Mouse (Mus musculus) c-Kit-negative CD71-positive TER-119-positive erythroid progenitor cells, embryonic 14.5 days (primary cell): ENCODE data around the gene Syngr1.

Experiments used
- DNase-seq: peaks from one replicate; pipeline ENCODE4 v3.0.0-alpha.2; 2013; ENCODE audit warnings: low read depth, low spot score

Gene Syngr1

GRCm38 (mm10) chr15:80091121-80091955, at the start of gene Syngr1, which contains the start of gene Rpl3:
TSS of gene Syngr1 (plus strand) at chr15:80091334.
TSS of gene Rpl3 (minus strand) at chr15:80091868.
- peak; percentile 60 for DNase-seq

- no peak for DNase-seq
Observed at GRCm38 (mm10) chr15:80042152-80042551, 49.0 kb upstream of the Syngr1 start.

- no peak for DNase-seq
Observed at GRCm38 (mm10) chr15:80044249-80044648, 46.9 kb upstream of the Syngr1 start.

GRCm38 (mm10) chr15:80045749-80046148, 45.4 kb upstream of the Syngr1 start:
- DNase-seq = no peak

- DNase-seq = no peak
Observed at GRCm38 (mm10) chr15:80047242-80047641, 43.9 kb upstream of the Syngr1 start.

GRCm38 (mm10) chr15:80047973-80048372, 43.2 kb upstream of the Syngr1 start:
- no peak for DNase-seq

- DNase-seq = no peak
Observed at GRCm38 (mm10) chr15:80050093-80050492, 41.0 kb upstream of the Syngr1 start.

- no peak for DNase-seq
Observed at GRCm38 (mm10) chr15:80051092-80051761, 39.9 kb upstream of the Syngr1 start.

- no peak for DNase-seq
Observed at GRCm38 (mm10) chr15:80051782-80052181, 39.4 kb upstream of the Syngr1 start.

GRCm38 (mm10) chr15:80053381-80054033, 37.6 kb upstream of the Syngr1 start:
- no peak for DNase-seq

GRCm38 (mm10) chr15:80054034-80054710, 37.0 kb upstream of the Syngr1 start:
- no peak for DNase-seq

GRCm38 (mm10) chr15:80058151-80058550, 33.0 kb upstream of the Syngr1 start:
- DNase-seq = no peak

- DNase-seq = no peak
Observed at GRCm38 (mm10) chr15:80059606-80060005, 31.5 kb upstream of the Syngr1 start.

- DNase-seq = no peak
Observed at GRCm38 (mm10) chr15:80060356-80061070, 30.6 kb upstream of the Syngr1 start.

GRCm38 (mm10) chr15:80061071-80061550, 30.0 kb upstream of the Syngr1 start:
- DNase-seq = no peak

- no peak for DNase-seq
Observed at GRCm38 (mm10) chr15:80062339-80062738, 28.8 kb upstream of the Syngr1 start.

GRCm38 (mm10) chr15:80062821-80063220, 28.3 kb upstream of the Syngr1 start:
- DNase-seq = no peak

- no peak for DNase-seq
Observed at GRCm38 (mm10) chr15:80064965-80065364, 26.2 kb upstream of the Syngr1 start.

GRCm38 (mm10) chr15:80065414-80065813, 25.7 kb upstream of the Syngr1 start:
- no peak for DNase-seq

GRCm38 (mm10) chr15:80066538-80066937, 24.6 kb upstream of the Syngr1 start:
- DNase-seq = no peak

- no peak for DNase-seq
Observed at GRCm38 (mm10) chr15:80069171-80069570, 22.0 kb upstream of the Syngr1 start.
